Mouse (Mus musculus): ENCODE measurements around the gene Gnat2.

DNA sequence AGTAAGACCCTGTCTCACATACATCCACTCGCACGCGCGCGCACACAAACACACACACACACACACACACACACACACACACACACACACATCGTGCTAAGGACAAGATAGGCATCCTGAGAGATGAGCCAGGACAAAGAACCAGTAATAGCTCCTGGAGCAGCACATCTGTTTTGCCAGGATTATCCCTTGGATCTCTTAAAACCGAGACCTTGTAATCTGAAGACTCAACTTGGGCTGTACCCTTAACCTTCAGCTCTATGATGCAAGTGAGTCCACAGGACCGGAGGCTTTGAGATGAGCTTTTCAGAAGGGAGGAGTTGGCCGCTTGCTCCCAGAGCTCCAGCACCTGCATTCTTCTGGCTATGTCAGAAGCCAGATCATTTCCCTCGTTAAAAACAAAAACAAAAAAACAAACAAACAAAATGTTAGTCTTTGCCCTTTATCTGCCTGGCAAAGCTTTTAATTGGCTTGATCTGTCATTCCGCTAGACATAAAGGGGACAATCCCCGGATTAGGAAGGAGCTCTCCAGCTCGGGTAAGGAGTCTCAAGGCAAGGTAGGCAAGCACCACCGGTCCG is at the start of gene Gnat2:
- TF ChIP-seq CTCF (IDR thresholded peaks at IDR 0.05; ENCODE audit: low read depth) (no peak), EP300 (IDR thresholded peaks at IDR 0.05; ENCODE audit: low read depth) (no peak)
